Mouse (Mus musculus) ES-CJ7 (cell line): ENCODE results near the gene Pigv.
A peak's percentile ranks its signal among the peaks of the same experiment; 100 is the strongest.
"Not testable (repeated sequence)": the region's sequence is repeated elsewhere in the genome, so short reads cannot be mapped to it uniquely, and the experiment has no call there.

ENCODE experiments used
- DNase-seq: peaks from one replicate; pipeline ENCODE4 v3.0.0; 2011; ENCODE audit warnings: low read depth, low spot score

Pigv gene

GRCm38 (mm10) chr4:133649464-133649863 is 23.0 kb downstream of the Pigv start:
- DNase-seq: not testable (repeated sequence)

GRCm38 (mm10) chr4:133645680-133646079 is 26.8 kb downstream of the Pigv start:
- DNase-seq: peak; percentile 57

GRCm38 (mm10) chr4:133645195-133645594 is 27.3 kb downstream of the Pigv start:
- DNase-seq: peak; percentile 46

- DNase-seq: peak; percentile 71
Observed at GRCm38 (mm10) chr4:133634043-133634410, 38.4 kb downstream of the Pigv start.

- peak; percentile 88 for DNase-seq
Observed at GRCm38 (mm10) chr4:133633332-133634042, 39.0 kb downstream of the Pigv start.

GRCm38 (mm10) chr4:133632483-133633327 is 39.7 kb downstream of the Pigv start:
- no peak for DNase-seq

GRCm38 (mm10) chr4:133631769-133632411 is 40.6 kb downstream of the Pigv start:
- peak; percentile 84 for DNase-seq

- no peak for DNase-seq
Observed at GRCm38 (mm10) chr4:133631071-133631768, 41.2 kb downstream of the Pigv start.

GRCm38 (mm10) chr4:133630326-133630920 is 42.0 kb downstream of the Pigv start:
- DNase-seq: no peak

- no peak for DNase-seq
Observed at GRCm38 (mm10) chr4:133629191-133629590, 43.3 kb downstream of the Pigv start.

GRCm38 (mm10) chr4:133628517-133628916 is 43.9 kb downstream of the Pigv start:
- DNase-seq: no peak

GRCm38 (mm10) chr4:133627039-133627438 is 45.4 kb downstream of the Pigv start:
- DNase-seq: no peak

GRCm38 (mm10) chr4:133626621-133627020 is 45.8 kb downstream of the Pigv start:
- no peak for DNase-seq

- peak; percentile 60 for DNase-seq
Observed at GRCm38 (mm10) chr4:133626221-133626620, 46.2 kb downstream of the Pigv start.

GRCm38 (mm10) chr4:133625621-133626071 is 46.8 kb downstream of the Pigv start:
- DNase-seq: peak; percentile 75

GRCm38 (mm10) chr4:133624830-133625229 is 47.6 kb downstream of the Pigv start:
- no peak for DNase-seq

GRCm38 (mm10) chr4:133622161-133622695 is 50.2 kb downstream of the Pigv start:
- peak; percentile 74 for DNase-seq

GRCm38 (mm10) chr4:133620668-133621067 is 51.8 kb downstream of the Pigv start:
- DNase-seq: no peak

- DNase-seq: no peak
Observed at GRCm38 (mm10) chr4:133619473-133620136, 52.8 kb downstream of the Pigv start.

GRCm38 (mm10) chr4:133617936-133618335 is 54.5 kb downstream of the Pigv start:
- DNase-seq: no peak
